Mouse (Mus musculus) E14TG2a.4 (cell line): ENCODE results near the gene Adprm.

Experiments used
- CTCF ChIP-seq: conservative IDR thresholded peaks from 2 replicates; pipeline ENCODE4 v1.5.1; 2014; ENCODE audit warnings: low read length
- NANOG ChIP-seq: IDR thresholded peaks from 2 replicates; pipeline ENCODE4 v1.6.1; 2014; ENCODE audit warnings: borderline replicate concordance, low read length, mixed read lengths
- POU5F1 ChIP-seq: IDR thresholded peaks from 2 replicates; pipeline ENCODE4 v1.6.1; 2014; ENCODE audit warnings: low read length, borderline replicate concordance

- TF ChIP-seq CTCF (no peak), POU5F1 (no peak), NANOG (peak; percentile 82)
Measured at GRCm38 (mm10) chr11:67011635-67012034, 40.8 kb downstream of the Adprm start.
